Mouse (Mus musculus) bone marrow, adult 2 months (tissue): ENCODE results near the gene Zgrf1.

Source experiments
- CTCF ChIP-seq: fragments of 200-500 bp; IDR thresholded peaks from 2 replicates; pipeline ENCODE4 v1.5.1; 2011; ENCODE audit warnings: low read length, control low read depth; ENCODE audit not compliant: control insufficient read depth, insufficient read depth
- POLR2A ChIP-seq: fragments of 200-500 bp; IDR thresholded peaks from 2 replicates; pipeline ENCODE4 v1.6.1; 2011; ENCODE audit warnings: low read depth, mild to moderate bottlenecking, control low read depth, low read length, borderline replicate concordance; ENCODE audit not compliant: control insufficient read depth

- TF ChIP-seq CTCF: no peak
- no peak for TF ChIP-seq POLR2A
These were observed 393 bp downstream of the Zgrf1 start for GRCm38 (mm10) chr3:127553720-127554043.
